Comparison of ENCODE assay signal across 22 mouse cellular contexts in genomic region chr11:104038271-104038800, GRCm38 (mm10).
A peak's percentile ranks its signal among the peaks of the same experiment; 100 is the strongest.
DNase-seq lines count a peak whose midpoint lies in the region; ATAC-seq and TF ChIP-seq lines count a peak whose summit lies in the region.
"Had no signal": no experiment of that assay in that cellular context is flagged by ENCODE, and none has a peak within 500 bp of the region (broad histone marks: within the 10 kb centered on the region; RNA-seq: fewer than 3 reads in every experiment).

No protein-coding gene starts in this region.

- 37% methylated on average over 6 of the region's 6 CpGs for WGBS in cerebellum, adult 2 months
- WGBS in hindbrain, embryonic 16.5 days: 63% methylated on average over 6 of the region's 6 CpGs
- 60% methylated on average over 6 of the region's 6 CpGs for WGBS in hindbrain, embryonic 11.5 days
- WGBS in midbrain, embryonic 11.5 days: 75% methylated on average over 6 of the region's 6 CpGs
- 78% methylated on average over 6 of the region's 6 CpGs for WGBS in midbrain, embryonic 13.5 days

- peak; percentile 61 to 64 for DNase-seq in cerebellum, postnatal 10 days
- DNase-seq in cerebellum, adult 2 months: no peak
- DNase-seq in hindbrain, embryonic 11.5 days (ENCODE audit: low spot score): no peak
- DNase-seq in midbrain, embryonic 11.5 days (ENCODE audit: low spot score, missing footprints): peak; percentile 37
- DNase-seq in brain, adult 2 months (ENCODE audit: low read depth, low spot score): peak; percentile 30
- DNase-seq: adrenal gland, postnatal 10 days; B cell, adult 2 months; cerebellum, adult 18-20 months; cerebellum, postnatal 36 days; gastrocnemius, postnatal 10 days; heart, adult 18-20 months; heart, postnatal 10 days; heart, postnatal 4 days had no signal

- no peak overlapping the region for H3K4me3 ChIP-seq in cerebellum, adult 2 months (replicated peaks; ENCODE audit: insufficient read depth, low read depth, low read length)
- no peak overlapping the region for H3K4me3 ChIP-seq in hindbrain, embryonic 16.5 days (ENCODE audit: low read length)
- no peak overlapping the region for H3K4me3 ChIP-seq in hindbrain, embryonic 11.5 days (ENCODE audit: low read depth, low read length)
- H3K4me3 ChIP-seq in midbrain, embryonic 11.5 days (ENCODE audit: low read depth, low read length): no peak overlapping the region
- no peak overlapping the region for H3K4me3 ChIP-seq in midbrain, embryonic 13.5 days (replicated peaks)
- H3K4me3 ChIP-seq: embryonic facial prominence, embryonic 13.5 days; forebrain, embryonic 15.5 days; heart, embryonic 10.5 days; hindbrain, embryonic 13.5 days had no signal

- no peak overlapping the region for H3K9ac ChIP-seq in hindbrain, embryonic 16.5 days (ENCODE audit: low read depth, low read length)
- H3K9ac ChIP-seq in hindbrain, embryonic 11.5 days (ENCODE audit: low read depth, low read length): no peak overlapping the region
- no peak overlapping the region for H3K9ac ChIP-seq in midbrain, embryonic 11.5 days (ENCODE audit: low read length)
- no peak overlapping the region for H3K9ac ChIP-seq in midbrain, embryonic 13.5 days (replicated peaks)
- H3K9ac ChIP-seq: embryonic facial prominence, embryonic 13.5 days; forebrain, embryonic 15.5 days; hindbrain, embryonic 13.5 days had no signal

- no peak for ATAC-seq in hindbrain, embryonic 16.5 days
- no peak for ATAC-seq in hindbrain, embryonic 11.5 days (ENCODE audit: low FRiP score)
- no peak for ATAC-seq in midbrain, embryonic 11.5 days (ENCODE audit: low FRiP score)
- no peak for ATAC-seq in midbrain, embryonic 13.5 days
- ATAC-seq: CD4-positive, CD25-positive, alpha-beta regulatory T cell, adult 4 months; forebrain, embryonic 15.5 days; inflammation-experienced regulatory T-cells, adult 6 months had no signal

- H3K4me1 ChIP-seq in cerebellum, adult 2 months (ENCODE audit: control insufficient read depth, insufficient read depth, low read length): 0 out of 2 replicates have a peak, but pooled peaks cover 3% of the 10 kb centered on the region
- no peaks in the 10 kb centered on the region; the same call in 1 of the 2 replicates for H3K4me1 ChIP-seq in hindbrain, embryonic 16.5 days (ENCODE audit: control insufficient read depth, insufficient read depth, low read depth, low read length)
- H3K4me1 ChIP-seq in hindbrain, embryonic 11.5 days (replicated peaks; ENCODE audit: control insufficient read depth, insufficient read depth, low read length): no peaks in the 10 kb centered on the region
- H3K4me1 ChIP-seq in midbrain, embryonic 11.5 days (ENCODE audit: control insufficient read depth, insufficient read depth, low read length): no peaks in the 10 kb centered on the region
- H3K4me1 ChIP-seq in midbrain, embryonic 13.5 days (replicated peaks): no peaks in the 10 kb centered on the region
- H3K4me1 ChIP-seq: embryonic facial prominence, embryonic 13.5 days; heart, embryonic 10.5 days had no signal

- no peaks in the 10 kb centered on the region for H3K9me3 ChIP-seq in hindbrain, embryonic 16.5 days (ENCODE audit: control insufficient read depth, low read length)
- no peaks in the 10 kb centered on the region for H3K9me3 ChIP-seq in hindbrain, embryonic 11.5 days (ENCODE audit: control insufficient read depth, low read length)
- no peaks in the 10 kb centered on the region for H3K9me3 ChIP-seq in midbrain, embryonic 11.5 days (ENCODE audit: control insufficient read depth, low read length)
- no peaks in the 10 kb centered on the region for H3K9me3 ChIP-seq in midbrain, embryonic 13.5 days
- H3K9me3 ChIP-seq: embryonic facial prominence, embryonic 13.5 days; forebrain, embryonic 15.5 days; G1E; heart, embryonic 10.5 days; hindbrain, embryonic 13.5 days had no signal

- no peak for TF ChIP-seq POLR2A in cerebellum, adult 2 months (IDR thresholded peaks at IDR 0.05; ENCODE audit: borderline replicate concordance, insufficient read depth, low read length)

- TF ChIP-seq CTCF in cerebellum, adult 2 months (IDR thresholded peaks at IDR 0.05; ENCODE audit: borderline replicate concordance, insufficient read depth, low read depth, low read length): no peak

- no peak overlapping the region for H3K27ac ChIP-seq in cerebellum, adult 2 months (ENCODE audit: insufficient read depth, low read length)
- 0 out of 2 replicates have a peak overlapping the region, but pooled peaks have one; percentile 27 for H3K27ac ChIP-seq in hindbrain, embryonic 16.5 days (ENCODE audit: low read depth, low read length)
- no peak overlapping the region for H3K27ac ChIP-seq in hindbrain, embryonic 11.5 days (ENCODE audit: low read depth, low read length)
- no peak overlapping the region for H3K27ac ChIP-seq in midbrain, embryonic 11.5 days (ENCODE audit: low read depth, low read length)
- H3K27ac ChIP-seq in midbrain, embryonic 13.5 days: no peak overlapping the region
- H3K27ac ChIP-seq: embryonic facial prominence, embryonic 13.5 days; forebrain, embryonic 15.5 days; heart, embryonic 10.5 days; hindbrain, embryonic 13.5 days had no signal

- H3K4me2 ChIP-seq in hindbrain, embryonic 16.5 days (ENCODE audit: low read length): no peak overlapping the region
- no peak overlapping the region for H3K4me2 ChIP-seq in hindbrain, embryonic 11.5 days (replicated peaks; ENCODE audit: low read depth, low read length)
- no peak overlapping the region for H3K4me2 ChIP-seq in midbrain, embryonic 11.5 days
- no peak overlapping the region for H3K4me2 ChIP-seq in midbrain, embryonic 13.5 days (replicated peaks)
- H3K4me2 ChIP-seq: embryonic facial prominence, embryonic 13.5 days; forebrain, embryonic 15.5 days; hindbrain, embryonic 13.5 days had no signal

- H3K36me3 ChIP-seq in hindbrain, embryonic 16.5 days (ENCODE audit: control insufficient read depth, insufficient read depth, low read length): no peaks in the 10 kb centered on the region
- H3K36me3 ChIP-seq in hindbrain, embryonic 11.5 days (ENCODE audit: control insufficient read depth, insufficient read depth, low read length): no peaks in the 10 kb centered on the region
- H3K36me3 ChIP-seq in midbrain, embryonic 11.5 days (ENCODE audit: control insufficient read depth, insufficient read depth, low read length): no peaks in the 10 kb centered on the region
- H3K36me3 ChIP-seq in midbrain, embryonic 13.5 days: no peaks in the 10 kb centered on the region
- H3K36me3 ChIP-seq: embryonic facial prominence, embryonic 13.5 days; forebrain, embryonic 15.5 days; G1E; heart, embryonic 10.5 days; hindbrain, embryonic 13.5 days had no signal

- H3K27me3 ChIP-seq in cerebellum, adult 2 months (ENCODE audit: control insufficient read depth, insufficient read depth, low read length): no peaks in the 10 kb centered on the region
- H3K27me3 ChIP-seq in hindbrain, embryonic 16.5 days (replicated peaks; ENCODE audit: control insufficient read depth, insufficient read depth, low read length): no peaks in the 10 kb centered on the region
- H3K27me3 ChIP-seq in hindbrain, embryonic 11.5 days (ENCODE audit: control insufficient read depth, insufficient read depth, low read length): no peaks in the 10 kb centered on the region
- no peaks in the 10 kb centered on the region for H3K27me3 ChIP-seq in midbrain, embryonic 11.5 days (ENCODE audit: control insufficient read depth, insufficient read depth, low read length)
- H3K27me3 ChIP-seq in midbrain, embryonic 13.5 days: no peaks in the 10 kb centered on the region
- H3K27me3 ChIP-seq: embryonic facial prominence, embryonic 13.5 days; forebrain, embryonic 15.5 days; hindbrain, embryonic 13.5 days had no signal

Comparison
In these comparisons a context has a peak if more than half of its experiments do, and no peak if none do; other contexts are left out.
1. DNase-seq: peak in cerebellum, postnatal 10 days (2 of 2), midbrain, embryonic 11.5 days (single experiment) and brain, adult 2 months (single experiment); none in cerebellum, adult 2 months (0 of 2) and hindbrain, embryonic 11.5 days (single experiment).